Mouse (Mus musculus): ENCODE data around the gene Prdm2.

- TF ChIP-seq CTCF (conservative IDR thresholded peaks at IDR 0.05; ENCODE audit: low read length) (no peak), POU5F1 (IDR thresholded peaks at IDR 0.05; ENCODE audit: borderline replicate concordance, low read length) (no peak), NANOG (IDR thresholded peaks at IDR 0.05; ENCODE audit: borderline replicate concordance, low read length) (no peak)
Measured at GRCm38 (mm10) chr4:143231110-143231509, 18.3 kb upstream of the Prdm2 start.
